Mouse (Mus musculus): ENCODE results near the gene Pgrmc2. TPM values are rescaled to one million over a fixed set of nuclear protein-coding genes. Genes with fewer than 3 reads are reported as not detected.
A peak's percentile ranks its signal among the peaks of the same experiment; 100 is the strongest.

Pgrmc2 gene
- polyA plus RNA-seq, 1 experiment from 2014 or later, result 17.1 TPM

DNA sequence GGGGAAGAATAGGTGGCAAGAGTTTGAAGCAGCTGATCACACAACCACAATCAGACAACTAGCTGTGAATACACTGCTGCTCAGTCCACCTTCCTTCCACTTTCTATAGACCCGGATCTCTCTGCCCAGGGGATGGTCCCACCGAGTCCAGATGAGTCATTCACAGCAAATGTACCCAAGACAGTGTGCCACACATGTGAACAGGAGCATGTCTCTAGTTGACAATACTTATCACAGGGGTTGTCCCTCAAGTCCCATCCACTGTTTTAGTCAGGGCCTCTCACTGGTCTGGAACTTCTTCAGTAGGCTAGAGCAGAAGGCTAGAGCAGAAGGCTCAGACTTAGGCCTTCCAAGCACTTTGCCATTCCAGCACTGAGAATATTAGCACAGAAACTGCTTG lies 20.1 kb downstream of the Pgrmc2 start:
- no peak overlapping the region for H3K4me2 ChIP-seq (ENCODE audit: low read depth, low read length)
- H3K9ac ChIP-seq (replicated peaks), result no peak overlapping the region
- peaks cover 7% of the 10 kb centered on the region; the same call in 1 of the 2 replicates for H3K36me3 ChIP-seq (replicated peaks; ENCODE audit: insufficient read depth, low read length)
- no peak for DNase-seq
- TF ChIP-seq EP300 (IDR thresholded peaks at IDR 0.05; ENCODE audit: low read depth) (no peak), CTCF (IDR thresholded peaks at IDR 0.05; ENCODE audit: low read depth) (no peak)
- H3K27ac ChIP-seq (ENCODE audit: low read depth), result no peak overlapping the region
- 84% methylated on average over 2 of the region's 2 CpGs for WGBS (ENCODE audit: insufficient replicate concordance)
- H3K4me1 ChIP-seq (ENCODE audit: insufficient read depth), result peaks cover 3% of the 10 kb centered on the region; the same call in 1 of the 2 replicates
- H3K27me3 ChIP-seq (ENCODE audit: insufficient read depth, low read length), result no peaks in the 10 kb centered on the region
- ATAC-seq, result no peak
- no peak overlapping the region for H3K4me3 ChIP-seq (ENCODE audit: low read depth, low read length)
- H3K9me3 ChIP-seq (ENCODE audit: low read length), result no peaks in the 10 kb centered on the region

GRCm38 (mm10) chr3:41061831-41062565 lies 20.8 kb downstream of the Pgrmc2 start:
- WGBS (ENCODE audit: insufficient replicate concordance), result 43% methylated on average over 3 of the region's 3 CpGs
- H3K4me3 ChIP-seq (ENCODE audit: low read depth, low read length), result no peak overlapping the region
- no peak overlapping the region for H3K9ac ChIP-seq (replicated peaks)
- DNase-seq (no peak), ATAC-seq (peak; percentile 73)
- H3K4me1 ChIP-seq (ENCODE audit: insufficient read depth), result peaks cover 3% of the 10 kb centered on the region; the same call in 1 of the 2 replicates
- 0 out of 2 replicates have a peak, but pooled peaks cover under 1% of the 10 kb centered on the region for H3K36me3 ChIP-seq (replicated peaks; ENCODE audit: insufficient read depth, low read length)
- H3K9me3 ChIP-seq (ENCODE audit: low read length), result no peaks in the 10 kb centered on the region
- H3K27ac ChIP-seq (ENCODE audit: low read depth), result peak overlapping the region; percentile 41; the same call in 1 of the 2 replicates
- no peaks in the 10 kb centered on the region for H3K27me3 ChIP-seq (ENCODE audit: insufficient read depth, low read length)
- no peak for TF ChIP-seq CTCF (IDR thresholded peaks at IDR 0.05; ENCODE audit: low read depth)
- TF ChIP-seq EP300 (IDR thresholded peaks at IDR 0.05; ENCODE audit: low read depth), result no peak
- no peak overlapping the region for H3K4me2 ChIP-seq (ENCODE audit: low read depth, low read length)

- ATAC-seq (no peak), DNase-seq (no peak)
- H3K4me2 ChIP-seq (ENCODE audit: low read depth, low read length), result no peak overlapping the region
- no peaks in the 10 kb centered on the region for H3K9me3 ChIP-seq (ENCODE audit: low read length)
- H3K27me3 ChIP-seq (ENCODE audit: insufficient read depth, low read length), result no peaks in the 10 kb centered on the region
- H3K4me1 ChIP-seq (ENCODE audit: insufficient read depth), result no peaks in the 10 kb centered on the region
- H3K27ac ChIP-seq (ENCODE audit: low read depth), result no peak overlapping the region
- 80% methylated on average over 3 of the region's 3 CpGs for WGBS (ENCODE audit: insufficient replicate concordance)
- TF ChIP-seq EP300 (IDR thresholded peaks at IDR 0.05; ENCODE audit: low read depth), result no peak
- TF ChIP-seq CTCF (IDR thresholded peaks at IDR 0.05; ENCODE audit: low read depth), result no peak
- H3K36me3 ChIP-seq (replicated peaks; ENCODE audit: insufficient read depth, low read length), result no peaks in the 10 kb centered on the region
- no peak overlapping the region for H3K9ac ChIP-seq (replicated peaks)
- no peak overlapping the region for H3K4me3 ChIP-seq (ENCODE audit: low read depth, low read length)
These were observed 23.6 kb downstream of the Pgrmc2 start for GRCm38 (mm10) chr3:41059249-41059648.

- H3K4me2 ChIP-seq (ENCODE audit: low read depth, low read length), result no peak overlapping the region
- H3K36me3 ChIP-seq (replicated peaks; ENCODE audit: insufficient read depth, low read length), result no peaks in the 10 kb centered on the region
- no peak for DNase-seq
- H3K4me3 ChIP-seq (ENCODE audit: low read depth, low read length), result no peak overlapping the region
- H3K4me1 ChIP-seq (ENCODE audit: insufficient read depth), result no peaks in the 10 kb centered on the region
- H3K27ac ChIP-seq (ENCODE audit: low read depth), result no peak overlapping the region
- no peaks in the 10 kb centered on the region for H3K27me3 ChIP-seq (ENCODE audit: insufficient read depth, low read length)
- no peak for ATAC-seq
- no peaks in the 10 kb centered on the region for H3K9me3 ChIP-seq (ENCODE audit: low read length)
- no peak overlapping the region for H3K9ac ChIP-seq (replicated peaks)
- 71% methylated on average over 2 of the region's 2 CpGs for WGBS (ENCODE audit: insufficient replicate concordance)
- no peak for TF ChIP-seq CTCF (IDR thresholded peaks at IDR 0.05; ENCODE audit: low read depth)
- TF ChIP-seq EP300 (IDR thresholded peaks at IDR 0.05; ENCODE audit: low read depth), result no peak
These were observed 24.5 kb downstream of the Pgrmc2 start for GRCm38 (mm10) chr3:41058395-41058794.

DNA sequence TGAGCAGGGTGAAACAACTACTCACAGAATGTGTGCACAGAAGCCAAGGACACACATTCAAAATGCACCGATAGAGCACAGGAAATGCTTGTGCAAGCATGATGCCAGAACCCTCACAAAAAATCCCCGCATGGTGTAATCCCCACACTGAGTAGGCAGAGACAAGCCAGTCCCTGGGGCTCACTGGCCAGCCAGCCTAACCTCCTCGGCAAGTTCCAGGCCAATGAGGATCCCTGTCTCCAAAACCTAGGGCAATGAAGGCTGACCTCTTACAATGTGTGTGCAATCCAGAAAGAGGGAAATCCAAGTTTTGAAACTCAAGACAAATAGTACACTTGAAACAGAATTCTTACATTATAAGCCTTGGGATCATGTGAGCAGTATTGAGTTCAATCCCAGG lies 29.5 kb downstream of the Pgrmc2 start:
- H3K27ac ChIP-seq (ENCODE audit: low read depth), result no peak overlapping the region
- no peak overlapping the region for H3K4me3 ChIP-seq (ENCODE audit: low read depth, low read length)
- no peaks in the 10 kb centered on the region for H3K4me1 ChIP-seq (ENCODE audit: insufficient read depth)
- H3K27me3 ChIP-seq (ENCODE audit: insufficient read depth, low read length), result no peaks in the 10 kb centered on the region
- no peak for TF ChIP-seq CTCF (IDR thresholded peaks at IDR 0.05; ENCODE audit: low read depth)
- no peak for TF ChIP-seq EP300 (IDR thresholded peaks at IDR 0.05; ENCODE audit: low read depth)
- ATAC-seq (no peak), DNase-seq (no peak)
- H3K9ac ChIP-seq (replicated peaks), result no peak overlapping the region
- no peak overlapping the region for H3K4me2 ChIP-seq (ENCODE audit: low read depth, low read length)
- 64% methylated on average over 3 of the region's 3 CpGs for WGBS (ENCODE audit: insufficient replicate concordance)
- no peaks in the 10 kb centered on the region for H3K9me3 ChIP-seq (ENCODE audit: low read length)
- H3K36me3 ChIP-seq (replicated peaks; ENCODE audit: insufficient read depth, low read length), result no peaks in the 10 kb centered on the region

- TF ChIP-seq CTCF (IDR thresholded peaks at IDR 0.05; ENCODE audit: low read depth) (no peak), EP300 (IDR thresholded peaks at IDR 0.05; ENCODE audit: low read depth) (no peak)
- no peak overlapping the region for H3K9ac ChIP-seq (replicated peaks)
- no peak overlapping the region for H3K27ac ChIP-seq (ENCODE audit: low read depth)
- H3K4me2 ChIP-seq (ENCODE audit: low read depth, low read length), result no peak overlapping the region
- DNase-seq, result no peak
- no peaks in the 10 kb centered on the region for H3K9me3 ChIP-seq (ENCODE audit: low read length)
- H3K4me3 ChIP-seq (ENCODE audit: low read depth, low read length), result no peak overlapping the region
- H3K27me3 ChIP-seq (ENCODE audit: insufficient read depth, low read length), result no peaks in the 10 kb centered on the region
- no peak for ATAC-seq
- H3K4me1 ChIP-seq (ENCODE audit: insufficient read depth), result no peaks in the 10 kb centered on the region
- WGBS (ENCODE audit: insufficient replicate concordance), result 74% methylated on average over 6 of the region's 6 CpGs
- H3K36me3 ChIP-seq (replicated peaks; ENCODE audit: insufficient read depth, low read length), result no peaks in the 10 kb centered on the region
These were observed 35.0 kb downstream of the Pgrmc2 start for GRCm38 (mm10) chr3:41047838-41048237.

All from liver, postnatal 0 days (tissue).